In genomic region chr16:5272371-5272770, GRCm38 (mm10) we compare ENCODE assay signal across 21 mouse cellular contexts. TPM values are rescaled to one million over a fixed set of nuclear protein-coding genes. Genes with fewer than 3 reads are reported as not detected.
"Had no signal": no experiment of that assay in that cellular context is flagged by ENCODE, and none has a peak within 500 bp of the region (broad histone marks: within the 10 kb centered on the region; RNA-seq: fewer than 3 reads in every experiment).

No protein-coding gene starts in this region.

- H3K27me3 ChIP-seq: neural tube, embryonic 13.5 days; neural tube, embryonic 15.5 days had no signal

- H3K9ac ChIP-seq: lung, embryonic 14.5 days; midbrain, embryonic 12.5 days; neural tube, embryonic 13.5 days; neural tube, embryonic 15.5 days had no signal

- H3K9me3 ChIP-seq: midbrain, embryonic 10.5 days; midbrain, embryonic 12.5 days; neural tube, embryonic 13.5 days; neural tube, embryonic 15.5 days had no signal

- H3K36me3 ChIP-seq: midbrain, embryonic 10.5 days; midbrain, embryonic 12.5 days; neural tube, embryonic 13.5 days; neural tube, embryonic 15.5 days had no signal

- DNase-seq: lung, adult 18-20 months; lung, embryonic 14.5 days; lung, postnatal 10 days; lung, postnatal 4 days; midbrain, embryonic 14.5 days; retina, postnatal 1 day; right cerebral cortex, adult 18-20 months; right cerebral cortex, postnatal 25 days; right cerebral cortex, postnatal 4 days; spleen, adult 18-20 months; thymus, adult 18-20 months; thymus, postnatal 14 days; thymus, postnatal 36 days had no signal

- H3K4me1 ChIP-seq: midbrain, embryonic 10.5 days; midbrain, embryonic 12.5 days; neural tube, embryonic 13.5 days; neural tube, embryonic 15.5 days had no signal

- ATAC-seq: midbrain, embryonic 16.5 days had no signal

- H3K27ac ChIP-seq: midbrain, embryonic 10.5 days; midbrain, embryonic 12.5 days; neural tube, embryonic 13.5 days; neural tube, embryonic 15.5 days had no signal

- H3K4me3 ChIP-seq: midbrain, embryonic 10.5 days; midbrain, embryonic 12.5 days; myocyte; neural tube, embryonic 13.5 days; neural tube, embryonic 15.5 days had no signal

- H3K4me2 ChIP-seq: lung, embryonic 14.5 days; midbrain, embryonic 12.5 days; neural tube, embryonic 13.5 days; neural tube, embryonic 15.5 days had no signal

RNA-seq across cellular contexts. Expression of gene AU021092, which starts 50.3 kb away (rescaled TPM):
- total RNA-seq: megakaryocyte, adult 5-6 weeks; megakaryocyte-erythroid progenitor cell, adult 5-6 weeks had no signal
